12 mouse cellular contexts compared by ENCODE assay signal in genomic region chr1:182398171-182398570, GRCm38 (mm10). TPM values are rescaled to one million over a fixed set of nuclear protein-coding genes. Genes with fewer than 3 reads are reported as not detected.
DNase-seq lines count a peak whose midpoint lies in the region; ATAC-seq and TF ChIP-seq lines count a peak whose summit lies in the region.
"Had no signal": no experiment of that assay in that cellular context is flagged by ENCODE, and none has a peak within 500 bp of the region (broad histone marks: within the 10 kb centered on the region; RNA-seq: fewer than 3 reads in every experiment).

No protein-coding gene starts in this region.

- TF ChIP-seq EP300 in stomach, postnatal 0 days (optimal IDR thresholded peaks at IDR 0.05), result no peak

- no peaks in the 10 kb centered on the region for H3K27me3 ChIP-seq in intestine, embryonic 14.5 days (replicated peaks; ENCODE audit: control insufficient read depth, insufficient read depth, low read length)
- H3K27me3 ChIP-seq in intestine, postnatal 0 days (replicated peaks; ENCODE audit: control insufficient read depth, insufficient read depth, low read length), result no peaks in the 10 kb centered on the region
- H3K27me3 ChIP-seq in stomach, postnatal 0 days (ENCODE audit: control insufficient read depth, insufficient read depth, low read length), result no peaks in the 10 kb centered on the region
- H3K27me3 ChIP-seq: embryonic facial prominence, embryonic 13.5 days had no signal

- no peaks in the 10 kb centered on the region for H3K9me3 ChIP-seq in intestine, embryonic 14.5 days (ENCODE audit: control insufficient read depth, low read length)
- no peaks in the 10 kb centered on the region for H3K9me3 ChIP-seq in intestine, postnatal 0 days (ENCODE audit: control insufficient read depth)
- H3K9me3 ChIP-seq in stomach, postnatal 0 days (ENCODE audit: control insufficient read depth, low read length), result no peaks in the 10 kb centered on the region
- H3K9me3 ChIP-seq: embryonic facial prominence, embryonic 13.5 days; G1E had no signal

- ATAC-seq in intestine, embryonic 14.5 days (replicated peaks; ENCODE audit: low FRiP score, low TSS enrichment, low read depth), result no peak
- ATAC-seq in intestine, postnatal 0 days, result no peak
- ATAC-seq in stomach, postnatal 0 days (ENCODE audit: low FRiP score, low TSS enrichment), result no peak; the same call in 1 of the 2 replicates
- no peak for ATAC-seq in frontal cortex, adult (ENCODE audit: low TSS enrichment)

- WGBS in intestine, embryonic 14.5 days, result 72% methylated on average over 8 of the region's 8 CpGs
- 71% methylated on average over 8 of the region's 8 CpGs for WGBS in intestine, postnatal 0 days
- 51% methylated on average over 8 of the region's 8 CpGs for WGBS in stomach, postnatal 0 days

- H3K9ac ChIP-seq in intestine, embryonic 14.5 days (ENCODE audit: low read length), result no peak overlapping the region
- no peak overlapping the region for H3K9ac ChIP-seq in intestine, postnatal 0 days (ENCODE audit: low read depth, low read length)
- no peak overlapping the region for H3K9ac ChIP-seq in stomach, postnatal 0 days (ENCODE audit: low read length)
- H3K9ac ChIP-seq: embryonic facial prominence, embryonic 13.5 days; liver, embryonic 14.5 days had no signal

- H3K4me3 ChIP-seq in intestine, embryonic 14.5 days (ENCODE audit: low read depth, low read length), result no peak overlapping the region
- no peak overlapping the region for H3K4me3 ChIP-seq in intestine, postnatal 0 days (ENCODE audit: low read depth, low read length)
- no peak overlapping the region for H3K4me3 ChIP-seq in stomach, postnatal 0 days (ENCODE audit: low read depth, low read length)
- H3K4me3 ChIP-seq: embryonic facial prominence, embryonic 13.5 days had no signal

- H3K36me3 ChIP-seq in intestine, embryonic 14.5 days (ENCODE audit: control insufficient read depth, insufficient read depth, low read length), result no peaks in the 10 kb centered on the region
- no peaks in the 10 kb centered on the region for H3K36me3 ChIP-seq in intestine, postnatal 0 days (ENCODE audit: control insufficient read depth, insufficient read depth)
- H3K36me3 ChIP-seq in stomach, postnatal 0 days (ENCODE audit: control insufficient read depth, insufficient read depth, low read length), result no peaks in the 10 kb centered on the region
- H3K36me3 ChIP-seq: embryonic facial prominence, embryonic 13.5 days; G1E had no signal

- no peak overlapping the region for H3K4me2 ChIP-seq in intestine, embryonic 14.5 days (ENCODE audit: low read length)
- H3K4me2 ChIP-seq in intestine, postnatal 0 days (replicated peaks; ENCODE audit: low read depth), result no peak overlapping the region
- no peak overlapping the region for H3K4me2 ChIP-seq in stomach, postnatal 0 days (replicated peaks; ENCODE audit: low read depth)
- H3K4me2 ChIP-seq: embryonic facial prominence, embryonic 13.5 days had no signal

- no peak for TF ChIP-seq CTCF in intestine, postnatal 0 days (IDR thresholded peaks at IDR 0.05; ENCODE audit: low read depth)
- no peak for TF ChIP-seq CTCF in stomach, postnatal 0 days (IDR thresholded peaks at IDR 0.05; ENCODE audit: low read depth)

- H3K4me1 ChIP-seq in intestine, embryonic 14.5 days (replicated peaks; ENCODE audit: control insufficient read depth, insufficient read depth, low read length), result peaks cover 28% of the 10 kb centered on the region
- H3K4me1 ChIP-seq in intestine, postnatal 0 days (replicated peaks; ENCODE audit: control insufficient read depth, insufficient read depth, low read length), result peaks cover 11% of the 10 kb centered on the region; the same call in 1 of the 2 replicates
- 0 out of 2 replicates have a peak, but pooled peaks cover 2% of the 10 kb centered on the region for H3K4me1 ChIP-seq in stomach, postnatal 0 days (replicated peaks; ENCODE audit: control insufficient read depth, insufficient read depth)

- DNase-seq in cerebellum, postnatal 10 days, result peak; percentile 30 to 45
- no peak for DNase-seq in cerebellum, adult 11 months
- DNase-seq in intestine, embryonic 14.5 days (ENCODE audit: low spot score), result no peak
- peak; percentile 22 for DNase-seq in right cerebral cortex, postnatal 14 days
- no peak for DNase-seq in right cerebral cortex, postnatal 36 days (ENCODE audit: low spot score in 2 of 2)
- no peak for DNase-seq in stomach, postnatal 0 days (ENCODE audit: low spot score)
- DNase-seq: adrenal gland, adult 8-10 months had no signal

- H3K27ac ChIP-seq in intestine, embryonic 14.5 days (ENCODE audit: low read depth), result peak overlapping the region; percentile 77
- H3K27ac ChIP-seq in intestine, postnatal 0 days (ENCODE audit: low read depth, low read length), result no peak overlapping the region
- peak overlapping the region; percentile 49; the same call in 1 of the 2 replicates for H3K27ac ChIP-seq in stomach, postnatal 0 days (replicated peaks)
- H3K27ac ChIP-seq: embryonic facial prominence, embryonic 13.5 days; liver, embryonic 14.5 days had no signal

RNA-seq across cellular contexts. Expression of gene Trp53bp2, which starts 10.8 kb away (rescaled TPM):
- polyA plus RNA-seq in intestine, embryonic 14.5 days (2014; fragmentation: Nextera tagmentation; extraction: Ambion mirVana), result 26.9 and 27.5 TPM in 2 replicates
- 10.8 and 11.1 TPM in 2 replicates for polyA plus RNA-seq in intestine, postnatal 0 days (2015; fragmentation: Nextera tagmentation; extraction: Ambion mirVana)
- polyA plus RNA-seq in stomach, postnatal 0 days (2015; fragmentation: Nextera tagmentation; extraction: Ambion mirVana), result 9.5 and 10.3 TPM in 2 replicates

RNA-seq across cellular contexts. Expression of gene Fbxo28, which starts 56.7 kb away (rescaled TPM):
- 20.9 and 22.6 TPM in 2 replicates for polyA plus RNA-seq in intestine, embryonic 14.5 days (2014; fragmentation: Nextera tagmentation; extraction: Ambion mirVana)
- 9.7 and 10.6 TPM in 2 replicates for polyA plus RNA-seq in intestine, postnatal 0 days (2015; fragmentation: Nextera tagmentation; extraction: Ambion mirVana)
- polyA plus RNA-seq in stomach, postnatal 0 days (2015; fragmentation: Nextera tagmentation; extraction: Ambion mirVana), result 12.6 and 13.6 TPM in 2 replicates

Comparison
In these comparisons a context has a peak if more than half of its experiments do, and no peak if none do; other contexts are left out.
1. DNase-seq: peak in cerebellum, postnatal 10 days (2 of 2) and right cerebral cortex, postnatal 14 days (single experiment); none in cerebellum, adult 11 months (single experiment), intestine, embryonic 14.5 days (single experiment), right cerebral cortex, postnatal 36 days (0 of 2) and stomach, postnatal 0 days (single experiment).